Mouse (Mus musculus): Measurements from ENCODE around the gene Rbpms2.
A peak's percentile ranks its signal among the peaks of the same experiment; 100 is the strongest.

Rbpms2 gene

GRCm38 (mm10) chr9:65696337-65696736 lies 66.9 kb downstream of the Rbpms2 start:
- DNase-seq (ENCODE audit: low read depth) = peak; percentile 16

GRCm38 (mm10) chr9:65697356-65697755 lies 67.9 kb downstream of the Rbpms2 start:
- no peak for DNase-seq (ENCODE audit: low read depth)

GRCm38 (mm10) chr9:65697992-65698391 lies 68.5 kb downstream of the Rbpms2 start:
- no peak for DNase-seq (ENCODE audit: low read depth)

DNA sequence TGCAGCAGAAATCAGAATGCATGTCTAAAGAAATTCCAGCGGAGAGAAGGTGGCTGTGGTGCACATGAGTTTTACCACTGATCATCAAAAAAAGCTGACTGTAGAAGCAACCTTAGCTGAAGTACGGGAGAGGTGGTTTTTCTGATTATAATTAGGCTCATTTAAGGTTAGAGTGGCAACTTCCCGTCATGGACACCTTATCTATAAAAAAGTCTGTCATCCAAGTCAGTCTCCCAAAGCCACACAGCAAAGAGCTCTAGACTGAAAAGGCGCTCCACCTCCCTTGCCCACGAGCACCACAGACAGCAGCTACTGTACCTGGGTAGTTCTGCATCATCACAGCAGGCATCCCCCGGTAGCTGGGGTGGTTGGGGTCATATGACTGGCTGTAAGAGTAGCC lies 71.1 kb downstream of the Rbpms2 start:
- DNase-seq (ENCODE audit: low read depth) = no peak

DNA sequence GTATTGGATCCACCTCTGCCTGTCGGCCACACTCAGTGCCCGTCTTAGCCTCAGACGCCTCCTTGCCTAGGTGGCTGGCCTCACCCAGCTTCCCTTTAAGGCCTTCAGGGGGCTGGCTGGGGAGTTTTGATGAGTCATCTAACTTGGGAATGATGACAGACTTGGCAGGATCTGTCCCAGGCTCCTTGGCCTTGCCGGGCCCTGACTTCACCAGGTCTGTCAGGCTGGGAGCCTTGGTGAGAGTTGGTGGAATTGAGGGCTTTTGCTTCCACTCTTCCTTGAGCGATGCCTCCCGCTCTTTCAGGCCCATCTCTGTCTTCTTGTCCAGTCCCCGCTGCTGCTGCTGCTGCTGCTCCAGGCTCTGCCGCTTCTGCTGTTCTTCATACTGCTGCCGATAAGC lies 72.8 kb downstream of the Rbpms2 start:
- peak; percentile 64 for DNase-seq (ENCODE audit: low read depth)

DNA sequence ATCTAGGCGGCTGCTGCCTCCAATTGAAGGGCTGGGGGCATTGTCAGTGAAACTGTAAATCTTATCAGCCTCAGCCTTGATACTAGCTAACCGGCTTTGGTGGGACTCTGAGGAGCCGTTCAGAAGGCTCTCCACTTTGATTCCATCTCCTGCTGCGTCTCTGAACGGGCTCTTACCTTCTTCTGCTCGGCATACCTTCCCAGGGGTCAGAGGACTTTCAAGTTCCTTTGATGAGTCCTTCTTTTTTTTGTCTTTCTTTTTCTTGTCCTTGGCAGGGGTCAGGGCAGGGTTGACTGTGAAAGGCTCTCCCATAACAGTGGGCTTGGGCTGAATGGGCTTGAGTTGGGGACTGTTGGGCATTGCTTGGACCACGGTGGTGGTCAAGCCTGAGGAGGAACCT lies 73.8 kb downstream of the Rbpms2 start:
- DNase-seq (ENCODE audit: low read depth) = no peak

DNA sequence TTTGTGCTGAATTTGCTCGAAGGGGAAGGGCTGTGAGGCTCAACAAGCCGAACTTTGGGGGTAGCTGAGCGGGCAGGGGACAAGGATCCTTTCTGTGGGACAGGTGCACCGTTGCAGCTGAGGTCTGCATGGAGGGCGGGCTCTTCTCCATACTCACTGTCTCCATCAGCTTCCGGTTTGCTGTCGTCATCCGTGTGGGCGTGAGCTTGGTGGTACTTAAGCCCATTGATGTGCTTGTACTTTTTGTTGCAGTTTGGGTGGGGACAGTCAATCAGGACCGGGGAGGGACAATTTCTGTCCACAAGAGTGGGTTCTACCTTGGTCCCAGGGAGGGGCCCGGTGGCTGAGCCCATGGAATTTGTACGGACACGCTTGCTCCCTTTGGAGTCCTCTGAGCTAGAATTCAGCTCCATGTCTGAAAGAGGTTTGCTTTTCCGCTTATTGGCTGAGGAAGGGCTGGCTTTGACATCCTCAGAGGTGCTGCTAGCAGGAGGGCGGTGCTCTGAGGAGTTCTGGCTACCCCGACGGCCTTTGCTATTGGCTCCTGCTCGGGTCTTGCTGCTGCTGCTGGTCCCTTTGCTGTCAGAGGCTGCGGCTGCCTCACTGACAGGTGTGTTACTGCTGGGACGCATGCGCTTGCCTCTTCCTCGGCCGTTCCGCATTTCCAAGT lies 74.6 kb downstream of the Rbpms2 start:
- DNase-seq (ENCODE audit: low read depth) = no peak

All from NIH3T3 (cell line).